Mouse (Mus musculus) bone marrow macrophage, adult 2 months (primary cell): Measurements from ENCODE around the gene Flt4.

ENCODE experiments used
- CTCF ChIP-seq: IDR thresholded peaks from 2 replicates; pipeline ENCODE4 v1.5.1; 2012; ENCODE audit warnings: low read depth, mild to moderate bottlenecking, low read length, moderate library complexity
- POLR2A ChIP-seq: IDR thresholded peaks from 2 replicates; pipeline ENCODE4 v1.6.1; 2012; ENCODE audit warnings: mild to moderate bottlenecking, low read depth, low read length, borderline replicate concordance

GRCm38 (mm10) chr11:49612154-49612553 is 3.1 kb downstream of the Flt4 start:
- TF ChIP-seq POLR2A (no peak), CTCF (no peak)
